Mouse (Mus musculus): ENCODE measurements around the gene Bcl7b.

Bcl7b gene

GRCm38 (mm10) chr5:135168063-135169062 is at the start of gene Bcl7b:
Gene Bcl7b, plus strand, starts transcription at chr5:135168283.
- DNase-seq: peak; percentile 98

- peak; percentile 75 for DNase-seq
These were observed 49.4 kb upstream of the Bcl7b start for GRCm38 (mm10) chr5:135118589-135119081.

- DNase-seq: no peak
These were observed 47.3 kb upstream of the Bcl7b start for GRCm38 (mm10) chr5:135120753-135121152.

GRCm38 (mm10) chr5:135126121-135126520 is 42.0 kb upstream of the Bcl7b start:
- no peak for DNase-seq

- no peak for DNase-seq
These were observed 40.4 kb upstream of the Bcl7b start for GRCm38 (mm10) chr5:135127669-135128068.

- DNase-seq: no peak
These were observed 38.3 kb upstream of the Bcl7b start for GRCm38 (mm10) chr5:135129747-135130146.

GRCm38 (mm10) chr5:135133736-135134405 is 34.2 kb upstream of the Bcl7b start:
- DNase-seq: peak; percentile 52

- no peak for DNase-seq
These were observed 33.5 kb upstream of the Bcl7b start for GRCm38 (mm10) chr5:135134534-135134933.

- no peak for DNase-seq
These were observed 28.2 kb upstream of the Bcl7b start for GRCm38 (mm10) chr5:135139881-135140280.

GRCm38 (mm10) chr5:135144469-135144868 is 23.6 kb upstream of the Bcl7b start:
- DNase-seq: no peak

- no peak for DNase-seq
These were observed 22.6 kb upstream of the Bcl7b start for GRCm38 (mm10) chr5:135145532-135145931.

GRCm38 (mm10) chr5:135145955-135146354 is 22.1 kb upstream of the Bcl7b start:
- DNase-seq: no peak

- no peak for DNase-seq
These were observed 19.4 kb upstream of the Bcl7b start for GRCm38 (mm10) chr5:135148715-135149052.

- DNase-seq: peak; percentile 99
These were observed 18.8 kb upstream of the Bcl7b start, which contains the start of gene Tbl2 for GRCm38 (mm10) chr5:135149053-135149819. Gene Tbl2, plus strand, starts transcription at chr5:135149657.

- DNase-seq: no peak
These were observed 18.3 kb upstream of the Bcl7b start for GRCm38 (mm10) chr5:135149820-135150178.

- no peak for DNase-seq
These were observed 11.6 kb upstream of the Bcl7b start for GRCm38 (mm10) chr5:135156496-135156895.

- no peak for DNase-seq
These were observed 6.9 kb upstream of the Bcl7b start for GRCm38 (mm10) chr5:135161221-135161620.

- no peak for DNase-seq
These were observed 6.4 kb upstream of the Bcl7b start for GRCm38 (mm10) chr5:135161650-135162049.

- DNase-seq: peak; percentile 79
These were observed 5.7 kb upstream of the Bcl7b start for GRCm38 (mm10) chr5:135162361-135162760.

- peak; percentile 60 for DNase-seq
These were observed 5.3 kb upstream of the Bcl7b start for GRCm38 (mm10) chr5:135162821-135163220.

- no peak for DNase-seq
These were observed 1.2 kb upstream of the Bcl7b start for GRCm38 (mm10) chr5:135166909-135167308.

GRCm38 (mm10) chr5:135167469-135167868 is 614 bp upstream of the Bcl7b start:
- no peak for DNase-seq

GRCm38 (mm10) chr5:135169479-135169878 is 1.4 kb downstream of the Bcl7b start:
- DNase-seq: no peak

Measured in kidney, adult 9 months (tissue).